Mouse (Mus musculus): ENCODE measurements around the gene Tmem108. TPM values are rescaled to one million over a fixed set of nuclear protein-coding genes. Genes with fewer than 3 reads are reported as not detected.
A peak's percentile ranks its signal among the peaks of the same experiment; 100 is the strongest.

Tmem108 gene
- polyA plus RNA-seq, 1 experiment from 2014 or later = 13.2 TPM

DNA sequence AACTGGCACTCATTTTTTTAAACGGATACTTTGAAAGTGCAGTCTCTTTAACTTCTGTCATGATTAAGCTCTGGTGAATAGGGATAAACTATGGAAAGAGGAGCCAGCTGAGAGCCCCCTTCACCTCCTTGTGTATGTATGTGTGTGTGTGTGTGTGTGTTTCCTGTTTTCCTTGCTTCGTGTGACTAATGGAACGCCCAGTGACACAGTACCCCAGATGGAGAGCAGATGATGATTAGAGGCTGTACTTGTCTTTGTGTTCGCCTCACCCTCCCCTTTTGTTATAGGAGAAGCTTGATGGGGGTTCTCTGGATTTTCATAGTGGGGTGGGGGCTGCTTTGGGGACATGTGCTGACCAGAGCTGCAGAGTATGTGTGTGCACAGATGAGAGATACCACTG is 216.4 kb downstream of the Tmem108 start:
- 54% methylated on average over 4 of the region's 4 CpGs for WGBS
- H3K36me3 ChIP-seq (ENCODE audit: control insufficient read depth, insufficient read depth, low read length) = no peaks in the 10 kb centered on the region
- H3K4me2 ChIP-seq (replicated peaks; ENCODE audit: low read depth, low read length) = no peak overlapping the region
- no peak for ATAC-seq (ENCODE audit: low FRiP score)
- no peaks in the 10 kb centered on the region; the same call in 1 of the 2 replicates for H3K4me1 ChIP-seq (replicated peaks; ENCODE audit: control insufficient read depth, insufficient read depth, low read length)
- no peak overlapping the region for H3K4me3 ChIP-seq (ENCODE audit: low read depth, low read length)
- H3K27me3 ChIP-seq (ENCODE audit: control insufficient read depth, insufficient read depth, low read length) = no peaks in the 10 kb centered on the region
- no peaks in the 10 kb centered on the region for H3K9me3 ChIP-seq (ENCODE audit: control insufficient read depth, low read length)
- DNase-seq (ENCODE audit: low spot score) = no peak
- H3K27ac ChIP-seq (ENCODE audit: low read depth, low read length) = no peak overlapping the region
- H3K9ac ChIP-seq (ENCODE audit: low read depth, low read length) = no peak overlapping the region

DNA sequence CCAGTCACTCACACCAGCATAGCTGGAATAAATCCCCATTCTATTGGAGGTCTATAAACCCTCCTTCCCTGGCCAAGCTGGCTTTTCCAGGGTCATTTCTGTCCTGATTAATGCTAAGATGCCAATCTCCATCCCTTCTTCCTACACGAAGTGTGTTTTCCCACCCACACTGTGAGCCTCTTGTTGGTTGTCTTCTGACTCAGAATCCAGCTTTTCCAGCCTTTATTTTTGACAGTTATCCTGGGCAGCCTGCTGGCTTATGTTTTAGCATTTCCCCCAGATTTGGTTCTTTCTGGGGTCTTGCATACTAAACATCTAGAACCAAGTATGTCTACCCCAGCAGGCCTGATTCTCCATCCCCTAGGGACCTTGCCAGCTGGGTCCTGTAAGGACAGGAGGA is 217.0 kb downstream of the Tmem108 start:
- Histone ChIP-seq H3K4me2 (replicated peaks; ENCODE audit: low read depth, low read length) (no peak overlapping the region), H3K4me3 (ENCODE audit: low read depth, low read length) (no peak overlapping the region), H3K27ac (ENCODE audit: low read depth, low read length) (no peak overlapping the region), H3K4me1 (replicated peaks; ENCODE audit: control insufficient read depth, insufficient read depth, low read length) (no peaks in the 10 kb centered on the region; the same call in 1 of the 2 replicates), H3K9ac (ENCODE audit: low read depth, low read length) (no peak overlapping the region), H3K9me3 (ENCODE audit: control insufficient read depth, low read length) (no peaks in the 10 kb centered on the region), H3K36me3 (ENCODE audit: control insufficient read depth, insufficient read depth, low read length) (no peaks in the 10 kb centered on the region), H3K27me3 (ENCODE audit: control insufficient read depth, insufficient read depth, low read length) (no peaks in the 10 kb centered on the region)
- ATAC-seq (ENCODE audit: low FRiP score) = no peak
- no peak for DNase-seq (ENCODE audit: low spot score)
- WGBS = 84% methylated on average over 1 of the region's 1 CpGs

DNA sequence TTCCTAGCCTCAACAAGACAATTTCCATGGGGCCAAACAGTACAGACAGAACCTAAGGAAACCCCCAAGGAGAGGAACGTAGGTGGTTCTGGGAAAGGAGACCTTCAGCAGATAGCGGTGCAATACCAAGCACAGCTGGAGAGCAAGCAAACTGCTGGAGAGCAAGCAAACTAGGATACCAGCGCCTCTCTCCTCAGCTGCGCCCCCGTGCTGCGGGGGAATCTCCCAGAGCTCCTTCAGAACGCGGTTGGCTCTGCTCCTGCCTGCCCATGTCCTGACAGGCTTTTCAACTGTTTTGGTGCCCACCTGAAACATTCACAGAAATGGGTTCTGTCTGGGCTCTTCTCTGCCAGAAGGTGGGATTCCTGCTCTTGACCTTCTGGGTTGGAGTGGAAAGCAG is 221.1 kb downstream of the Tmem108 start:
- Histone ChIP-seq H3K36me3 (ENCODE audit: control insufficient read depth, insufficient read depth, low read length) (no peaks in the 10 kb centered on the region), H3K4me1 (replicated peaks; ENCODE audit: control insufficient read depth, insufficient read depth, low read length) (peaks cover 3% of the 10 kb centered on the region; the same call in 1 of the 2 replicates), H3K9ac (ENCODE audit: low read depth, low read length) (no peak overlapping the region), H3K9me3 (ENCODE audit: control insufficient read depth, low read length) (no peaks in the 10 kb centered on the region), H3K4me3 (ENCODE audit: low read depth, low read length) (no peak overlapping the region), H3K27ac (ENCODE audit: low read depth, low read length) (no peak overlapping the region), H3K4me2 (replicated peaks; ENCODE audit: low read depth, low read length) (no peak overlapping the region), H3K27me3 (ENCODE audit: control insufficient read depth, insufficient read depth, low read length) (no peaks in the 10 kb centered on the region)
- DNase-seq (ENCODE audit: low spot score) (no peak), ATAC-seq (ENCODE audit: low FRiP score) (no peak)
- WGBS = 79% methylated on average over 8 of the region's 8 CpGs

DNA sequence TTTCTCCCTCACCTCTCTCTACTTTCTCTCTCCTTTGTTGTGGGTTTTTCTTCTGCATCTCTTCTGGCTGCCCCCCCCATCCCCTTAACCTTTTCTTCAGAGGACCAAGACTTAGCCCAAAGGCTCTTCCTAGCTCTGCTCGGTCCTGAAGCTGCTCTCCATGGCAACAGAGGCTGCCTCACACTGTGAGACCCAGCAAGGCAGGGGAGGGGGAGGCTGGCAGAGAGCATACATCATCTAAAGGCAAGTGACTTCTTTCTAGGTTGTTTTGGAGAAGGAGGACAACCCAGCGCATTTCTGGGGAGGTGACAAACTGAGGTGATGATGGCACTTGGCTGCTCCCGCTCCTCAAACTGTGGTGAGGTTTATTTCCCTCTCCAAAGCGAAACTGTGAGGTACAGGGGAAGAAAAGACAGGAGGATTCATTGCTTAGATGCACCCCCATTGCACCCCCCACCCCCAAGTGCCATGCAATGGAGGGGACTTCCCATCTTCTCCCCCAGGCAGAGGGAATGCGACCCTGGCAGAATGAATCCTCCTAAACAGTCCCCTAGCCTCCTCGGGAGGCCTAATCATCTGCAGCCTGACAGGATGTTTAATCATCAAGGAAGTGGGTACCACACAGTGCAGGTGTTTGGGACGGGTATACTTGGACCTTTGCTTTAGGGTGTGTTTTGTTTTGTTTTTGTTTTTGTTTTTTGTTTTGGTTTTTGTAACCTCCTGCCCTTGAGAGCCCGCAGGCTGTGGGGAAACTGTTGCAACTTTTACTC is 223.4 kb downstream of the Tmem108 start:
- 0 out of 2 replicates have a peak, but pooled peaks cover 3% of the 10 kb centered on the region for H3K4me1 ChIP-seq (replicated peaks; ENCODE audit: control insufficient read depth, insufficient read depth, low read length)
- H3K27me3 ChIP-seq (ENCODE audit: control insufficient read depth, insufficient read depth, low read length) = no peaks in the 10 kb centered on the region
- no peak overlapping the region for H3K4me3 ChIP-seq (ENCODE audit: low read depth, low read length)
- H3K9ac ChIP-seq (ENCODE audit: low read depth, low read length) = no peak overlapping the region
- WGBS = 34% methylated on average over 8 of the region's 8 CpGs
- no peaks in the 10 kb centered on the region for H3K36me3 ChIP-seq (ENCODE audit: control insufficient read depth, insufficient read depth, low read length)
- H3K4me2 ChIP-seq (replicated peaks; ENCODE audit: low read depth, low read length) = no peak overlapping the region
- DNase-seq (ENCODE audit: low spot score) = peak; percentile 34
- H3K27ac ChIP-seq (ENCODE audit: low read depth, low read length) = no peak overlapping the region
- no peaks in the 10 kb centered on the region for H3K9me3 ChIP-seq (ENCODE audit: control insufficient read depth, low read length)
- peak; percentile 63; the same call in 1 of the 2 replicates for ATAC-seq (ENCODE audit: low FRiP score)

DNA sequence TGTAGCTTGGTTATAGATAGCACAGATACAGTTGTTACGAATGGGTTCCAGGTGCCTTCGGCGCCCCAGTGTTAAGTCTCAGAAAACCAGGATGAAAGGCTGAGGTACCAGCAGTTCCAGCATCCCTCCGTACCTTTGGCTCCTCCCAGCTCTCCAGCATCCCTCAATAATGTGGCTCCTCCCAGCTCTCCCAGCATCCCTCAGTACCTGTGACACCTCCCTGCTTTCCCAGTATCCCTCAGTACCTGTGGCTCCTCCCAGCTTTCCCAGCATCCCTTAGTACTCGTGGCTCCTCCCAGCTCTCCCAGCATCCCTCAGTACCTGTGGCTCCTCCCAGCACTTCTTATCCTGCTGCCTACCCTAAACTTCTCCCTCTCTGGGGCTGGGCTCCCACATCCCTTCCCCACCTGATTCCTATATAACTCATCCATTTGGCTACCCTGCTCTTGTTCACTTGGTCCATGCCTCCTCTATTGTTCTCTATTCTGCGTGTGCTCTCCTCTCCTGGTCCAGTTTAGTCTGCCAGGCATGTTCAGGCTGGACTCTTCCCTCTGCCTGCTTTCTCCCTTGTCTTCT is 225.5 kb downstream of the Tmem108 start:
- Histone ChIP-seq H3K4me1 (replicated peaks; ENCODE audit: control insufficient read depth, insufficient read depth, low read length) (0 out of 2 replicates have a peak, but pooled peaks cover 3% of the 10 kb centered on the region), H3K36me3 (ENCODE audit: control insufficient read depth, insufficient read depth, low read length) (no peaks in the 10 kb centered on the region), H3K9ac (ENCODE audit: low read depth, low read length) (no peak overlapping the region), H3K4me3 (ENCODE audit: low read depth, low read length) (no peak overlapping the region), H3K27ac (ENCODE audit: low read depth, low read length) (no peak overlapping the region), H3K4me2 (replicated peaks; ENCODE audit: low read depth, low read length) (no peak overlapping the region), H3K27me3 (ENCODE audit: control insufficient read depth, insufficient read depth, low read length) (no peaks in the 10 kb centered on the region), H3K9me3 (ENCODE audit: control insufficient read depth, low read length) (no peaks in the 10 kb centered on the region)
- ATAC-seq (ENCODE audit: low FRiP score) (no peak), DNase-seq (ENCODE audit: low spot score) (no peak)
- WGBS = 94% methylated on average over 6 of the region's 6 CpGs

DNA sequence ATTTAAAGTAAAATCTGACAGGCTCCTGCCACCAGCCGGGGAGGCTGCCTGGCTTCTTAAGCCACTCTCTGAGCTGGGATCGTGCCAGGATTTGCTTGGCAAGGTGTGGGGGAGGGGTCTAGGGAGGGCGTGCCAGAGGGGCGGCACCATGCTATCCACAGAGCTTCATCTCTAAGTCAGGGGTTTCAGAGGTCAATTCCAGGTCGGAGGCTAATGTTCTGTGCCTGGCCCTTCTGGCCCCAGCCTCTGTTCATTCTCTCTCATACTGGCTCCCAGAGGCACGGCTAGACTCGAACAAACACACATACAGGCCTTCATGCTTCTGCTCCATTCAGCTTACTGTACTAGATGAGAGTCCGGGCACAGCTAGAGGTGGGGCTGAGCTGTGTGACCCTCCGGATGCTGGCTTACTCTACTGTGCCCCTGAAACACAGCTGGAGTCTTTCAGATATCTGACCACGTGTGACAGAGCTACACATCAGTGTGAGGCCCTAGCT is 236.5 kb downstream of the Tmem108 start:
- Histone ChIP-seq H3K4me1 (replicated peaks; ENCODE audit: control insufficient read depth, insufficient read depth, low read length) (peaks cover 12% of the 10 kb centered on the region), H3K27me3 (ENCODE audit: control insufficient read depth, insufficient read depth, low read length) (no peaks in the 10 kb centered on the region), H3K9me3 (ENCODE audit: control insufficient read depth, low read length) (no peaks in the 10 kb centered on the region), H3K9ac (ENCODE audit: low read depth, low read length) (no peak overlapping the region), H3K27ac (ENCODE audit: low read depth, low read length) (no peak overlapping the region), H3K4me3 (ENCODE audit: low read depth, low read length) (no peak overlapping the region), H3K4me2 (replicated peaks; ENCODE audit: low read depth, low read length) (no peak overlapping the region), H3K36me3 (ENCODE audit: control insufficient read depth, insufficient read depth, low read length) (no peaks in the 10 kb centered on the region)
- DNase-seq (ENCODE audit: low spot score) (peak; percentile 60), ATAC-seq (ENCODE audit: low FRiP score) (peak; percentile 75)
- WGBS = 12% methylated on average over 10 of the region's 10 CpGs

DNA sequence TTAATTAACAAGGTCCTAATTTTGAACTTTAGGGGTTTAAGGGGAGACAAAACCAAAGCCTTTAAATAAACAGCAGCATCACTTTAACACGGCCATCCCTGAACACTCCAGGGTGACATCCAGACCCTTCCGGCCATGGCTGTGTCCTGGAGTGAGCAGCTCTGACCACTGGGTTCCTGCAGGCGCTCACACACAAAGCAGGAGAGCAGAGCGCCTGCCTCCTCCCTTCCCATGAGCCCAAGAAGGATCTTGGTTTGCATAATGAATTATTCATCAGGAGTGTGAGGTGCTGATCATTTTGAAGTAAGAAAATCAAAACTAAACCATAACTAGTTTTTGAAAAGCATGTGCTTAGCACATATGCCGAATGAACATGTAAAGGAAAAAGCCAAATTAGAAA is 237.0 kb downstream of the Tmem108 start:
- no peak overlapping the region for H3K4me3 ChIP-seq (ENCODE audit: low read depth, low read length)
- H3K9me3 ChIP-seq (ENCODE audit: control insufficient read depth, low read length) = no peaks in the 10 kb centered on the region
- no peak overlapping the region for H3K27ac ChIP-seq (ENCODE audit: low read depth, low read length)
- ATAC-seq (ENCODE audit: low FRiP score) (peak; percentile 90), DNase-seq (ENCODE audit: low spot score) (peak; percentile 56)
- no peak overlapping the region for H3K4me2 ChIP-seq (replicated peaks; ENCODE audit: low read depth, low read length)
- WGBS = 24% methylated on average over 5 of the region's 5 CpGs
- no peak overlapping the region for H3K9ac ChIP-seq (ENCODE audit: low read depth, low read length)
- no peaks in the 10 kb centered on the region for H3K27me3 ChIP-seq (ENCODE audit: control insufficient read depth, insufficient read depth, low read length)
- H3K36me3 ChIP-seq (ENCODE audit: control insufficient read depth, insufficient read depth, low read length) = no peaks in the 10 kb centered on the region
- peaks cover 12% of the 10 kb centered on the region for H3K4me1 ChIP-seq (replicated peaks; ENCODE audit: control insufficient read depth, insufficient read depth, low read length)

DNA sequence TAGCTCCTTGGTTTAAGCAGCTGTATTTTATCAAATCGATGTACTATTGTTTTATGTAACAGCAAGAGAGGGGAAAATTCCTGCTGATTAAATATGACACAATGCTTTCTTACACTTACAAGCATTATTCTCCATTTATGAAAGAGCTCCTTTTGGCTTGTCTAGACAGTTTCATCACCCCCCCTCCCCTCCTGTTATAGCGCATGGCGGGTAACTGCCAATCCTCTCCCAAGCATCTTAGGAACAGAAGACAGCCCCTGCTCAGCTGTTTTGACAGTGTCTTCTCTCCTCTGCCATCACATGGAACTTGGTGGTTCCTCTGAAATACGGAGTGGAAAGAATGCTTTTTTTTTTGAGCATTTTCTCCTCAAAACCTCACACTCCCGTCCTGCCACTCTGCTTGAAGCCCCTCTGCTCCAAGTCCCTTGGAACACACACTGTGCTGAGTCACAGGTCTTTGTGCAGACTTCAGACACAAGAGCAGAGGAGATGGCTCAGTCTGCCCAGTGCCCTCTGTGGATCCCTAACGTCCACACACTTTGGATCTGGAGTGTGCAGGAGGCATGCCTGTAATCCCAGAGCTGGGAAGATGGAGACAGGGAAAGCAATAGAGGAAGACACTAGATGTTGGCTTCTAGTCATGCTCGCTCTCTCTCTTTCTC is 237.8 kb downstream of the Tmem108 start:
- Histone ChIP-seq H3K9ac (ENCODE audit: low read depth, low read length) (no peak overlapping the region), H3K4me2 (replicated peaks; ENCODE audit: low read depth, low read length) (no peak overlapping the region), H3K4me1 (replicated peaks; ENCODE audit: control insufficient read depth, insufficient read depth, low read length) (peaks cover 12% of the 10 kb centered on the region), H3K27ac (ENCODE audit: low read depth, low read length) (no peak overlapping the region), H3K9me3 (ENCODE audit: control insufficient read depth, low read length) (no peaks in the 10 kb centered on the region), H3K36me3 (ENCODE audit: control insufficient read depth, insufficient read depth, low read length) (no peaks in the 10 kb centered on the region), H3K4me3 (ENCODE audit: low read depth, low read length) (no peak overlapping the region), H3K27me3 (ENCODE audit: control insufficient read depth, insufficient read depth, low read length) (no peaks in the 10 kb centered on the region)
- 0 out of 2 replicates have a peak, but pooled peaks have one; percentile 17 for ATAC-seq (ENCODE audit: low FRiP score)
- whole genome bisulfite sequencing = 59% methylated on average over 7 of the region's 7 CpGs
- no peak for DNase-seq (ENCODE audit: low spot score)

All from hindbrain, embryonic 11.5 days (tissue).